Mouse (Mus musculus): ENCODE results near the gene Frrs1l. TPM values are rescaled to one million over a fixed set of nuclear protein-coding genes. Genes with fewer than 3 reads are reported as not detected.

Gene Frrs1l
- polyA plus RNA-seq (2015; fragmentation: Nextera tagmentation; extraction: Ambion mirVana) = 0.39 and 0.43 TPM in 2 replicates

DNA sequence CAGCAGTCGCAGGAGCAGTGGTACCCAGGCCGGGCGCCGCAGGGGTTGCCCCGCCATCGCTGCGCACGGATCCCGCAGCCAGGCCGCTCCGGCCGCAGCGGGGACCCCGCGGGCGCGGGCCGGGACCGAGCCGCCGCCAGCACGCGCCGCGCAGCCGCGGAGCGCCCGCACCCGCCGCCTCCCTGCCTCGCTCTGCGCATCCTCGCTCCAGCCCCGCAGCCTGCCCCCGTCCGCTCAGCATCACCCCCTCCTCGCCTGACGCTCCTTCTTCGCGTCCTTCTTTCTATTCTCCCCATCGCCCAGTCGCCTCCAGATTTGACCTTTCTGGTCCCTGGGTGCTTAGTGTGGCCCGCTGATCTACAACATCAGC lies at the start of gene Frrs1l:
Gene Frrs1l, minus strand, starts transcription at position 177 of the 370 bp plus-strand sequence.
- Histone ChIP-seq H3K4me1 (ENCODE audit: control insufficient read depth, insufficient read depth, low read length) (peaks cover 5% of the 10 kb centered on the region), H3K4me3 (ENCODE audit: low read length) (peak within 1 kb of the TSS; percentile 66), H3K4me2 (ENCODE audit: low read depth, low read length) (peak within 1 kb of the TSS; percentile 97), H3K27me3 (replicated peaks; ENCODE audit: control insufficient read depth, insufficient read depth, low read length) (peaks cover 26% of the 10 kb centered on the region), H3K9ac (ENCODE audit: low read depth, low read length) (peak within 1 kb of the TSS; percentile 64), H3K27ac (ENCODE audit: low read length) (no peak within 1 kb of the TSS), H3K36me3 (ENCODE audit: control insufficient read depth, insufficient read depth, low read length) (no peaks in the 10 kb centered on the region), H3K9me3 (ENCODE audit: control insufficient read depth, low read length) (no peaks in the 10 kb centered on the region)
- under 1% methylated on average over 40 of the region's 44 CpGs for WGBS
- ATAC-seq = peak; percentile 55

- Histone ChIP-seq H3K9ac (ENCODE audit: low read depth, low read length) (0 out of 2 replicates have a peak overlapping the region, but pooled peaks have one; percentile 19), H3K36me3 (ENCODE audit: control insufficient read depth, insufficient read depth, low read length) (no peaks in the 10 kb centered on the region), H3K4me1 (ENCODE audit: control insufficient read depth, insufficient read depth, low read length) (peaks cover 5% of the 10 kb centered on the region; the same call in 1 of the 2 replicates), H3K4me2 (ENCODE audit: low read depth, low read length) (peak overlapping the region; percentile 47), H3K4me3 (ENCODE audit: low read length) (peak overlapping the region; percentile 12; the same call in 1 of the 2 replicates), H3K27me3 (replicated peaks; ENCODE audit: control insufficient read depth, insufficient read depth, low read length) (no peaks in the 10 kb centered on the region), H3K27ac (ENCODE audit: low read length) (no peak overlapping the region), H3K9me3 (ENCODE audit: control insufficient read depth, low read length) (no peaks in the 10 kb centered on the region)
- WGBS = 14% methylated on average over 21 of the region's 23 CpGs
- ATAC-seq = 0 out of 2 replicates have a peak, but pooled peaks have one; percentile 59
These were observed 49.2 kb upstream of the Frrs1l start for GRCm38 (mm10) chr4:57039127-57040031.

DNA sequence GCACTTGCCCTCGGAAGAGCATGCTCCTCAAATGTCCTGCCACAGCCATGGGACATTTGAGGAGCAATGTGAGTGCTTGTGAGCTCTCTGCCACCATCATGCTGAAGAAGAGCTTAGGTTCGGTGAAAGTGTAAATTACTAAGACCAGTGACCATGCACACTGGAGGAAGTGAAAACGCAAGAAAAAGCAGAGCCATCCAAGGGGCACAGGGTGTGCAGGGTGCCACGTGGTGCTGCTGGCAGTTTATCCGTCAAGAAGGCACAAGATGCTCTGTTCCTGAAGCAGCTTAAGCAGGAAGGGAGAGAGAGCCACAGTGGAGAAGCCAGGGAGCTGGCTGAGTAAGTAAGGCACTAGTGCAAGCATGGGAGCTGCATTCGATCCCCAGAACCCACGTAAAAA lies 47.4 kb upstream of the Frrs1l start:
- Histone ChIP-seq H3K4me1 (ENCODE audit: control insufficient read depth, insufficient read depth, low read length) (peaks cover 5% of the 10 kb centered on the region; the same call in 1 of the 2 replicates), H3K27me3 (replicated peaks; ENCODE audit: control insufficient read depth, insufficient read depth, low read length) (no peaks in the 10 kb centered on the region), H3K4me3 (ENCODE audit: low read length) (no peak overlapping the region)

GRCm38 (mm10) chr4:57034169-57034568 lies 44.0 kb upstream of the Frrs1l start:
- 68% methylated on average over 5 of the region's 5 CpGs for WGBS
- Histone ChIP-seq H3K4me3 (ENCODE audit: low read length) (no peak overlapping the region), H3K27me3 (replicated peaks; ENCODE audit: control insufficient read depth, insufficient read depth, low read length) (no peaks in the 10 kb centered on the region), H3K36me3 (ENCODE audit: control insufficient read depth, insufficient read depth, low read length) (no peaks in the 10 kb centered on the region), H3K4me2 (ENCODE audit: low read depth, low read length) (no peak overlapping the region), H3K9ac (ENCODE audit: low read depth, low read length) (no peak overlapping the region), H3K27ac (ENCODE audit: low read length) (no peak overlapping the region), H3K9me3 (ENCODE audit: control insufficient read depth, low read length) (no peaks in the 10 kb centered on the region), H3K4me1 (ENCODE audit: control insufficient read depth, insufficient read depth, low read length) (no peaks in the 10 kb centered on the region)
- no peak for ATAC-seq

More for the DNA sequence above, 47.4 kb upstream of the Frrs1l start:
- Histone ChIP-seq H3K27ac (ENCODE audit: low read length) (no peak overlapping the region), H3K4me2 (ENCODE audit: low read depth, low read length) (no peak overlapping the region), H3K9ac (ENCODE audit: low read depth, low read length) (no peak overlapping the region), H3K36me3 (ENCODE audit: control insufficient read depth, insufficient read depth, low read length) (no peaks in the 10 kb centered on the region), H3K9me3 (ENCODE audit: control insufficient read depth, low read length) (no peaks in the 10 kb centered on the region)
- ATAC-seq = no peak
- 78% methylated on average over 7 of the region's 7 CpGs for WGBS

- ATAC-seq = no peak
- Histone ChIP-seq H3K27me3 (replicated peaks; ENCODE audit: control insufficient read depth, insufficient read depth, low read length) (no peaks in the 10 kb centered on the region), H3K4me3 (ENCODE audit: low read length) (no peak overlapping the region), H3K4me2 (ENCODE audit: low read depth, low read length) (no peak overlapping the region), H3K4me1 (ENCODE audit: control insufficient read depth, insufficient read depth, low read length) (no peaks in the 10 kb centered on the region), H3K27ac (ENCODE audit: low read length) (no peak overlapping the region), H3K9ac (ENCODE audit: low read depth, low read length) (no peak overlapping the region), H3K9me3 (ENCODE audit: control insufficient read depth, low read length) (no peaks in the 10 kb centered on the region), H3K36me3 (ENCODE audit: control insufficient read depth, insufficient read depth, low read length) (no peaks in the 10 kb centered on the region)
- 65% methylated on average over 4 of the region's 4 CpGs for WGBS
These were observed 41.2 kb upstream of the Frrs1l start for GRCm38 (mm10) chr4:57031440-57031839.

DNA sequence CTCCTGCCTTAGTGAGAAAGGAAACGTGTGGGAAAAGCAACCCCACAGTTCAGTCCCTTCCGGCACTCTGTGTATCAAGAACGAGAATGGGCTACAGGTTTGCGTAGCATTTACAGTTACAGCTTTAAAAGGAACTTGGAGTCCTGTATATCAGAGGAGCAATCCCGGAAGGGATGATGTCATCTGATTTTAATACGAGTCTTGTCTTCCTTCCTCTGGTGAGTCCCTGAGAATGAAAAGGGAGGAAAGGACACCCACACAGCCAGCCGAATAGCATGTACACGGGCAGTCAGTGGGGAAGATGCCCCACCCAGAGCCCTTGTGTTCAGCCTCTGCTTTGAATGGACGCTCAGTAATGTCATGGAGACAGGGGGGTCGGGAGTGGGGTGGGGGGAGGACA lies 37.8 kb upstream of the Frrs1l start:
- Histone ChIP-seq H3K27ac (ENCODE audit: low read length) (no peak overlapping the region), H3K36me3 (ENCODE audit: control insufficient read depth, insufficient read depth, low read length) (no peaks in the 10 kb centered on the region), H3K9me3 (ENCODE audit: control insufficient read depth, low read length) (no peaks in the 10 kb centered on the region), H3K27me3 (replicated peaks; ENCODE audit: control insufficient read depth, insufficient read depth, low read length) (no peaks in the 10 kb centered on the region), H3K4me3 (ENCODE audit: low read length) (no peak overlapping the region), H3K9ac (ENCODE audit: low read depth, low read length) (no peak overlapping the region), H3K4me1 (ENCODE audit: control insufficient read depth, insufficient read depth, low read length) (no peaks in the 10 kb centered on the region), H3K4me2 (ENCODE audit: low read depth, low read length) (no peak overlapping the region)
- WGBS = 59% methylated on average over 10 of the region's 10 CpGs
- ATAC-seq = no peak

GRCm38 (mm10) chr4:57023527-57023926 lies 33.3 kb upstream of the Frrs1l start:
- Histone ChIP-seq H3K36me3 (ENCODE audit: control insufficient read depth, insufficient read depth, low read length) (no peaks in the 10 kb centered on the region), H3K4me1 (ENCODE audit: control insufficient read depth, insufficient read depth, low read length) (no peaks in the 10 kb centered on the region), H3K27ac (ENCODE audit: low read length) (no peak overlapping the region), H3K27me3 (replicated peaks; ENCODE audit: control insufficient read depth, insufficient read depth, low read length) (no peaks in the 10 kb centered on the region), H3K9ac (ENCODE audit: low read depth, low read length) (no peak overlapping the region), H3K4me2 (ENCODE audit: low read depth, low read length) (no peak overlapping the region), H3K9me3 (ENCODE audit: control insufficient read depth, low read length) (no peaks in the 10 kb centered on the region), H3K4me3 (ENCODE audit: low read length) (no peak overlapping the region)
- no peak for ATAC-seq
- WGBS = 63% methylated on average over 3 of the region's 3 CpGs

DNA sequence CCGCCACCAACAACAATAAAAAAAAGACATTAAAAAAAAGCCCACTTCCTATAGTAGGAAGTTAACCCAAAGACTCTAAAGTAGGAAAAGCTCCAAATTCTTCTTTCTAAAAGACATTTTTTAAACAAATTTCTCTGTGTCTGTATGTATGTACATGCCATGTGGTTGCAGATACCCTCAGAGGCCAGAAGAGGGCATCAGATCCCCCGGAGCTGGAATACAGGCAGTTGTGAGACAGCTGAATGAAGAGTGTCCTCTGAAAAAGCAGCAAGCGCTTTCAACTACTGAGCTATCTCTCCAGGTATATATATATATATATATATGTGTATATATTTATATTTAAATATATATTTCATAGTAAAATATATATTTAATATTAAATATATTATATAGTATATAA lies 31.1 kb upstream of the Frrs1l start:
- no peaks in the 10 kb centered on the region for H3K27me3 ChIP-seq (replicated peaks; ENCODE audit: control insufficient read depth, insufficient read depth, low read length)
- ATAC-seq = no peak
- H3K36me3 ChIP-seq (ENCODE audit: control insufficient read depth, insufficient read depth, low read length) = no peaks in the 10 kb centered on the region
- H3K9ac ChIP-seq (ENCODE audit: low read depth, low read length) = no peak overlapping the region
- WGBS = 88% methylated on average over 3 of the region's 3 CpGs
- no peak overlapping the region for H3K27ac ChIP-seq (ENCODE audit: low read length)
- H3K9me3 ChIP-seq (ENCODE audit: control insufficient read depth, low read length) = no peaks in the 10 kb centered on the region
- no peak overlapping the region for H3K4me3 ChIP-seq (ENCODE audit: low read length)
- H3K4me1 ChIP-seq (ENCODE audit: control insufficient read depth, insufficient read depth, low read length) = 0 out of 2 replicates have a peak, but pooled peaks cover 4% of the 10 kb centered on the region
- H3K4me2 ChIP-seq (ENCODE audit: low read depth, low read length) = no peak overlapping the region

- H3K27me3 ChIP-seq (replicated peaks; ENCODE audit: control insufficient read depth, insufficient read depth, low read length) = no peaks in the 10 kb centered on the region
- H3K4me2 ChIP-seq (ENCODE audit: low read depth, low read length) = no peak overlapping the region
- ATAC-seq = 0 out of 2 replicates have a peak, but pooled peaks have one; percentile 16
- no peaks in the 10 kb centered on the region for H3K9me3 ChIP-seq (ENCODE audit: control insufficient read depth, low read length)
- H3K4me1 ChIP-seq (ENCODE audit: control insufficient read depth, insufficient read depth, low read length) = 0 out of 2 replicates have a peak, but pooled peaks cover 4% of the 10 kb centered on the region
- H3K9ac ChIP-seq (ENCODE audit: low read depth, low read length) = no peak overlapping the region
- no peak overlapping the region for H3K4me3 ChIP-seq (ENCODE audit: low read length)
- no peak overlapping the region for H3K27ac ChIP-seq (ENCODE audit: low read length)
- 27% methylated on average over 5 of the region's 5 CpGs for WGBS
- H3K36me3 ChIP-seq (ENCODE audit: control insufficient read depth, insufficient read depth, low read length) = no peaks in the 10 kb centered on the region
These were observed 27.0 kb upstream of the Frrs1l start for GRCm38 (mm10) chr4:57017229-57017628.

All from intestine, embryonic 16.5 days (tissue).